Mouse (Mus musculus): ENCODE data around the gene Ubox5.

The Ubox5 gene

GRCm38 (mm10) chr2:130634006-130634738 lies 4.3 kb upstream of the Ubox5 start:
- no peak for DNase-seq (ENCODE audit: low spot score in 2 of 2)

GRCm38 (mm10) chr2:130632887-130633675 lies 3.2 kb upstream of the Ubox5 start:
- no peak for DNase-seq (ENCODE audit: low spot score in 2 of 2)

- DNase-seq (ENCODE audit: low spot score in 2 of 2) = no peak
These were observed 2.6 kb upstream of the Ubox5 start for GRCm38 (mm10) chr2:130632416-130632815.

GRCm38 (mm10) chr2:130629080-130629838 lies 579 bp downstream of the Ubox5 start:
- DNase-seq (ENCODE audit: low spot score in 2 of 2) = no peak

GRCm38 (mm10) chr2:130628424-130628823 lies 1.4 kb downstream of the Ubox5 start:
- no peak for DNase-seq (ENCODE audit: low spot score in 2 of 2)

- no peak for DNase-seq (ENCODE audit: low spot score in 2 of 2)
These were observed 10.9 kb downstream of the Ubox5 start for GRCm38 (mm10) chr2:130618972-130619371.

- no peak for DNase-seq (ENCODE audit: low spot score in 2 of 2)
These were observed 16.7 kb downstream of the Ubox5 start for GRCm38 (mm10) chr2:130613091-130613490.

- no peak for DNase-seq (ENCODE audit: low spot score in 2 of 2)
These were observed 27.6 kb downstream of the Ubox5 start for GRCm38 (mm10) chr2:130602195-130602594.

GRCm38 (mm10) chr2:130598399-130598798 lies 31.4 kb downstream of the Ubox5 start:
- no peak for DNase-seq (ENCODE audit: low spot score in 2 of 2)

- no peak for DNase-seq (ENCODE audit: low spot score in 2 of 2)
These were observed 32.2 kb downstream of the Ubox5 start for GRCm38 (mm10) chr2:130597601-130598010.

- DNase-seq (ENCODE audit: low spot score in 2 of 2) = no peak
These were observed 34.2 kb downstream of the Ubox5 start for GRCm38 (mm10) chr2:130595596-130595995.

- DNase-seq (ENCODE audit: low spot score in 2 of 2) = no peak
These were observed 38.8 kb downstream of the Ubox5 start for GRCm38 (mm10) chr2:130591016-130591415.

- DNase-seq (ENCODE audit: low spot score in 2 of 2) = no peak
These were observed 40.1 kb downstream of the Ubox5 start for GRCm38 (mm10) chr2:130589761-130590160.

- no peak for DNase-seq (ENCODE audit: low spot score in 2 of 2)
These were observed 40.7 kb downstream of the Ubox5 start for GRCm38 (mm10) chr2:130589157-130589556.

GRCm38 (mm10) chr2:130588373-130588772 lies 41.5 kb downstream of the Ubox5 start:
- DNase-seq (ENCODE audit: low spot score in 2 of 2) = no peak

GRCm38 (mm10) chr2:130586016-130586415 lies 43.8 kb downstream of the Ubox5 start:
- DNase-seq (ENCODE audit: low spot score in 2 of 2) = no peak

GRCm38 (mm10) chr2:130583902-130584560 lies 45.8 kb downstream of the Ubox5 start:
- DNase-seq (ENCODE audit: low spot score in 2 of 2) = no peak

GRCm38 (mm10) chr2:130582552-130582951 lies 47.3 kb downstream of the Ubox5 start, which contains the start of gene Avp:
Gene Avp, minus strand, starts transcription at chr2:130582554.
- DNase-seq (ENCODE audit: low spot score in 2 of 2) = no peak

GRCm38 (mm10) chr2:130581201-130581600 lies 48.6 kb downstream of the Ubox5 start:
- DNase-seq (ENCODE audit: low spot score in 2 of 2) = no peak

- no peak for DNase-seq (ENCODE audit: low spot score in 2 of 2)
These were observed 50.0 kb downstream of the Ubox5 start for GRCm38 (mm10) chr2:130579791-130580190.

- peak; percentile 22 to 60 for DNase-seq (ENCODE audit: low spot score in 2 of 2)
These were observed 51.7 kb downstream of the Ubox5 start for GRCm38 (mm10) chr2:130578148-130578547.

- DNase-seq (ENCODE audit: low spot score in 2 of 2) = peak; percentile 18 to 20
These were observed 52.2 kb downstream of the Ubox5 start for GRCm38 (mm10) chr2:130577632-130578031.

Data from urinary bladder, adult 18-20 months (tissue).